Mouse (Mus musculus) fat pad, adult 2 months (tissue): ENCODE measurements at regions not wholly inside any gene's neighbourhood (a gene's known extent, or its start where the extent isn't known, plus 50 kb on each side); places are given as distances from the start of the nearest gene placed in this dataset.
A peak's percentile ranks its signal among the peaks of the same experiment; 100 is the strongest.

ENCODE experiments used
- DNase-seq: peaks from one replicate; pipeline ENCODE4 v3.0.0-alpha.2; 2011; ENCODE audit warnings: low read depth, low spot score; ENCODE audit errors: extremely low read depth

GRCm38 (mm10) chr1:51649963-51650652 is 171.9 kb upstream of the Nabp1 start:
- DNase-seq = no peak

GRCm38 (mm10) chr1:51647955-51648354 is 169.7 kb upstream of the Nabp1 start:
- DNase-seq = peak; percentile 69

DNA sequence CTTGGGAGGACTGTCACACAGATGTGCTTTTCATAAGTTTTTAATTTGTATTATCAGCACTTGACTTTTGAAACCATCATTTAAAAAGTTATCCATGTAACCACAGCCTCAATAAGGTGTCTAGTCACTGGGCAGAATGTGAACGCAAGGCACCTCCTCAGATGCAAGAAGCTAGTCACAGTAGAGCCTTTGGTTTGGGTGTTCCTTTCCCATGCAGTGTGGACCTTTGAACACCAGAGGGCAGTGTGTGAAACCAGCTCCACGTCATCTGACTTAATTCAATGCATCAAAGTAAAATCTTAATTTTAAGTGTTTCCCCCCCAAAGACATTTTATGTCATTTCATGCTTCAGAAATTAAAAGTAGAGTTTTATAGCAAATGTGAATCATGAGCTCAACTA is 166.2 kb upstream of the Nabp1 start:
- DNase-seq = no peak

GRCm38 (mm10) chr1:51643640-51644039 is 165.4 kb upstream of the Nabp1 start:
- DNase-seq = no peak

GRCm38 (mm10) chr1:51638519-51639302 is 160.5 kb upstream of the Nabp1 start:
- DNase-seq = no peak

DNA sequence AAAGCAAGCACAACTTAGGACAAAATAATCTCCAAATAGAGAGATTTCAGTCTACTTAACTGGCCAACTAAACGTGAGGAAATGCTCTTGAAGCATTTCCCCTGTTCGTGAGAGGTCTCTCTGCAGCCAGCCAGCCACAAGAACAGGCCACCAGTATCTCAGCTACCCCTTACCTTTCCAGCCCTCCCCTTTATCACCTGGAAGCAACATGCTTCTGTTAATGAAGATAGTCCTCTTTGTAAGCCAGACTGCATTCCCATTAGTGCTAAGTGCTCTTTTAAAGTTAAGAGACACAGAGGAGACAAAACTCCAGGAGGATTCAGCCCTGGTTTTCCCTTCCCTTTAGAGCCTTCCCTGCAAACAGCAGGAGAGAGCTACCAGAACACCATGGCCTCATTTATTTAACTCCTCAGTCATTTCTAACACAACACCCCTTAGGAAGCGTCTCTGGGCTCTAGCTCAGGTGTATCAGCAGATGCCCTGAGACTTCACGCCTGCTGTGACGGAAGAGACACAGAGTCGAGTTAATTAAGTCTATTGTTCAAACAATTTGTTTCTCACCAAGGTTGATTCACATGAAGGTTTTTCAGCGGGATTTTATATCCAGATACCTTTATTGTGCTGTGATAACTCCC is 157.8 kb upstream of the Nabp1 start:
- DNase-seq = no peak

DNA sequence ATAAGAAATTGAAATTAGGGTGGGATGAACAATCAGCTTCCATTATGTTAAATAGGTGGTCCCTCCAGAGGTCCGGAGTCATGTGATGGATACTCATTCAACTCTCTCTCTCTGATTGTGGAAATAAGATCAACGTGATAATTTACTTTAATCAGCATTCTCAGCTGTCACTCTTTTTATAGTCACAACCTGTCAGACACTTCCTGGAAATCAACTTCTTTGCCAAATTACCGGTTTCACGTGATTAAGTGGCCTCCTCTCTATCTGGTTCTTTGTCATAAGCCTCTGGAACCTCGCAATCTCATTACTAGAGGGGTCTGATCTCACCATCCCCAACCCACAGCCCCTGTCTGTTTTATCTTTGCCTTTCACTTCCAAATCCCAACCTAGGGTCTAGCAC is 155.6 kb upstream of the Nabp1 start:
- DNase-seq = no peak

DNA sequence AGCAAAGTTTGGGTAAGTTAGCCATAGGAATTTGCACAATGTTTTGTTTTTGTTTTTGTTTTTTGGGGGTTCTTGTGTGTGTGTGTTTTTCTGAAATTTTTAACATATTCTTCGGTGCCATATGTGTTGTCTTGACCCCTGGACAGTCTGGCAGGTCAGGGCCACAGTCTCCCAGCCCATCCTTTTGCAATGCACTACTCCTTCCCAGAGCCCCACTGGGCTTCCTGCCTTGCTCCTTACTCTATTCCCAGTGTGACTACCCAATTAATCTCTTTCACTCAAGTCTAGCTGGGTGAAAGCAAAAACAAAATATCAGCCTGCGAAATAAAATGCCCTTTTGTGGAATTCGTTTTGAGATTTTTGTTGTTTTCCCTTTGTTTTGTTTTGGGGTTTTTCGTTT is 154.6 kb upstream of the Nabp1 start:
- DNase-seq = no peak

DNA sequence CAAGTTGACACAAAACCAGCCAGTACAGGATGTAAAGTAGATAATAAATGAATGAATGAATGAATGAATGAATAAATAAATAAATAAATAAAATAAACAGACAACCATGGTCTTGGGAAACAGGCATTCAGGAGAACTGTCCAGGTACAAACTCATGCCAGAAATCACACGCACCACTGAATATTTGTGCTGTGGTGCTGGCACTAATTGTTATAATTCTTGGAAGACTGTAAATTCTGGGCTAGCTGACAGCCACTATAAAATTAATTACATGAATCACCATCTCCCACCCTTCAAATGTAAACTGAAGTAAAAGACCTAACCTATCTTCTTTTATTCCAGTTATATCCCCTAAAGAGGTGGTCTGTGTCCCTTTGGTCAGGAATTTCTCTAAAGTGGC is 151.6 kb upstream of the Nabp1 start:
- no peak for DNase-seq

- peak; percentile 55 for DNase-seq
Observed at GRCm38 (mm10) chr1:51628137-51628793, 150.0 kb upstream of the Nabp1 start.

GRCm38 (mm10) chr1:51626303-51626702 is 148.1 kb upstream of the Nabp1 start:
- no peak for DNase-seq

DNA sequence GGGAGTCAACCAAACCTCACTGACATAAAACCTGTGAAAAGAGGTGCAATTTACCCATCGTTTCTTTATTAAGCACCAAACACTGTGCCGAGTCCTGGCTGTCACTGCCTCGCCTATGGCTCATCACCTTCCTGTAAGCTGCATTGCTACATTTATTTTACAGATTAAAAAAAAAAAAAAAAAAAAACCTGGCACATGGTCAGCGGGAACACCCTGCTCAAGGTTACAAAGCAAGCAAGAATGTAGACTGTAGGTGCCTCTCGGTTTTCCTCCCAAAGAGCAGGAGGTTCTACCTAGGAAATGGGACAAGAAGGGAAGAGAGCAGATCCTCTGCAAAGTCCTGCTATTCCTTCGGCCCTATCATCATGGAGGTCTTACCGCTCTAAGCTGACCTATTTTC is 146.9 kb upstream of the Nabp1 start:
- DNase-seq = no peak

DNA sequence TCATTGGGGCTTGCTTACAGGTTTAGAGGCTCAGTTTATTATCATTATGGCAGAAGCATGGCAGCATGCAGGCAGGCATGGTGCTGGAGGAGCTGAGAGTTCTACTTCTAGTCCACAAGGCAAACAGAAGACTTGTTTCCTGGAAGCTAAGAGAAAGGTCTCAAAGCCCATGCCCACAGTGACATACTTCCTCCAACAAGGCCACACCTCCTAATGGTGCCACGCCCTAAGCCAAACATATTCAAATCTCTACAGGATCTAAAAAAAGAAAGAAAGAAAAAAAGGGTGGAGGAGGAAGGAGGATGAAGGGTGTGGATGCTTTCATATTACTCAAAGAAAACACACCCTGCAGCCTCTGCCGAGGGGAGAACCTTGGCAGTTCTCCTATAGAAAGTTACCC is 146.3 kb upstream of the Nabp1 start:
- DNase-seq = no peak

- no peak for DNase-seq
Observed at GRCm38 (mm10) chr1:51622986-51623385, 144.8 kb upstream of the Nabp1 start.

DNA sequence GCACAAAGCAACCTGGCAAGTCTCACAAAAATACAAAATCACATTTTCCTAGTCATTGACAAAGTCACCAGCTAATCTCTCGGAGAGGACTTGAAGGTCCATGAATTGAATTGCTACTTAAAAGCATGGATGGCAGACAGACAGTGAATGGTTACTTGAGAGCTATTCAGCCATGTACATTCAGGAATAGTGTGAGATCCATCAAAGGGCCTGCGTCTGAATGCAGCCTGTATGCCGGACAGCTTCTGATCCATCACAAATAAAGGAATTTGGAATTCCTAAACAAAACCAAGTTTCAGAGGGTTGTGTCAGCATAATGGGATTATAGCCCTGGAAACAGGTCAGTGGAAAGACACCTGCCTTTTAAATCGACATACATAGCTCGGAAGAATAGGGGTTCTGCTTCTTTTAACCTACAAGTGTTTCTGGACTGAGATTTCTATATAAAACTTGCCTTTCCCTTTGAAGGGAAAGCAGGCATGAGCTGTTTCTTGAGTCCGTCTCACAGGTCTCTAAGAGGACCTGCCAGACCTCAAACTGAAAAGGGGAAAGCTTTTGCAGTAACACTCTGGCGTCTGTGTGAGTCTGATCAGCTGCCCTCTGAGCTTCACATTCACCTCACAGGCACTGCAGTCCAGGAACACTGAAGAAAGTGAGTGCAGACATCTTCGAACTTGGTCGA is 144.1 kb upstream of the Nabp1 start:
- no peak for DNase-seq

GRCm38 (mm10) chr1:51621062-51621461 is 142.8 kb upstream of the Nabp1 start:
- DNase-seq = no peak

- DNase-seq = no peak
Observed at GRCm38 (mm10) chr1:51617502-51618251, 139.5 kb upstream of the Nabp1 start.

- no peak for DNase-seq
Observed at GRCm38 (mm10) chr1:51616091-51616490, 137.9 kb upstream of the Nabp1 start.

DNA sequence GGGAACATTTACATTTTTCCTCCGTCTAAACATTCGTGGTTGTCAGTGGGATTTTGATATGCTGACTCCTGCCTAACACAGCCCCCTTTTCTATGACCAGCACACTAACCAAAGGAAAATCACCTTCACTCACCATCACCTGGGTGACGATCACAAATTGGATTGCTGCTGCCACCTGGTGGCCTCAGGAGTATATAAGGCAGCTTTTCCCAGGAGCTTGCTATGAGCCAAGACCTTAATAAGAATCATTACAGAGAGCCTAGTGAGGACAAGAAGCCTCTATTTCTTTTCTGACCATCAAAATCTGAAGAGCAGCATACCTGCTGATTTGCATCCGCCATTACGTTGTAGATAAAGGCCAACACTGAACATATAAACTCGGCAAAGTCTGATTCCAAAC is 137.3 kb upstream of the Nabp1 start:
- DNase-seq = no peak

DNA sequence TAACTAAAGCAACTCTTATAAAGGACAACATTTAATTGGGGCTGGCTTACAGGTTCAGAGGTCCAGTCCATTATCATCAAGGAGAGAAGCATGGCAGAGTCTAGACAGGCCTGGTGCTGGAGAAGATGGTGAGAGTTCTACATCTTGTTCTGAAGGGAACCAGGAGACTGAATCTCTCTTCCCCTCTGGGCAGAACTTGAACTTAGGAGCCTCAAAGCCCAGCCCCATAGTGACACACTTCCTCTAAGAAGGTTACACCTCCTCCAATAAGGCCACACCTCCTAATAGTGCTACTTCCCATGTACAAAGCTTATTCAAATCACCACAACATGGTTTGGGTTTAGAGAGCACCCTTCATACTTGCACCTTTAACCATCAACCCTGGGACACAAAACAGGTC is 136.5 kb upstream of the Nabp1 start:
- no peak for DNase-seq
